Mouse (Mus musculus): ENCODE results near the gene Mta2.

GRCm38 (mm10) chr19:8981450-8982168, 39.9 kb downstream of the Mta2 start:
- no peak for TF ChIP-seq POLR2A (IDR thresholded peaks at IDR 0.05; ENCODE audit: control insufficient read depth, extremely low read depth, insufficient read depth, low read length, poor library complexity)
- no peak for TF ChIP-seq CTCF (IDR thresholded peaks at IDR 0.05; ENCODE audit: borderline replicate concordance, control insufficient read depth, extremely low read depth, insufficient read depth, low read length, poor library complexity)

Data from thymus, adult 2 months (tissue).